Mouse (Mus musculus) limb, embryonic 14.5 days (tissue): ENCODE results near the gene Gng7. TPM values are rescaled to one million over a fixed set of nuclear protein-coding genes. Genes with fewer than 3 reads are reported as not detected.
A peak's percentile ranks its signal among the peaks of the same experiment; 100 is the strongest.

ENCODE experiments used
- ATAC-seq: fragments of 200-750 bp; cut with Nextera tagmentation; 2 replicates; pipeline ENCODE4 v1.8.0; 2017; ENCODE audit warnings: low read depth, moderate number of reproducible peaks, moderate TSS enrichment; ENCODE audit not compliant: low FRiP score
- DNase-seq: peaks from one replicate; pipeline ENCODE4 v3.0.0-alpha.2; 2015; ENCODE audit warnings: low spot score
- H3K27ac ChIP-seq: fragments of 300-500 bp; sonication (generic); replicated peaks from 2 replicates; pipeline ENCODE4 v1.5.1; 2014; ENCODE audit warnings: low read depth, mild to moderate bottlenecking, low read length, moderate library complexity, mixed read lengths
- H3K27me3 ChIP-seq: fragments of 300-500 bp; sonication (generic); 2 replicates; pipeline ENCODE4 v1.6.1; 2014; ENCODE audit warnings: low read length, mixed read lengths; ENCODE audit not compliant: control insufficient read depth, insufficient read depth
- H3K36me3 ChIP-seq: fragments of 300-500 bp; sonication (generic); 2 replicates; pipeline ENCODE4 v1.6.1; 2014; ENCODE audit warnings: mild to moderate bottlenecking, low read length, moderate library complexity, mixed read lengths; ENCODE audit not compliant: control insufficient read depth, insufficient read depth
- H3K4me1 ChIP-seq: fragments of 300-500 bp; sonication (generic); 2 replicates; pipeline ENCODE4 v1.6.1; 2014; ENCODE audit warnings: antibody characterized with exemption, low read length, mixed read lengths; ENCODE audit not compliant: control insufficient read depth, insufficient read depth
- H3K4me2 ChIP-seq: fragments of 300-500 bp; sonication (generic); replicated peaks from 2 replicates; pipeline ENCODE4 v1.6.1; 2014; ENCODE audit warnings: low read depth, mild to moderate bottlenecking, low read length, moderate library complexity; ENCODE audit not compliant: severe bottlenecking
- H3K4me3 ChIP-seq: fragments of 300-500 bp; sonication (generic); replicated peaks from 2 replicates; pipeline ENCODE4 v1.5.1; 2014; ENCODE audit warnings: low read length
- H3K9ac ChIP-seq: fragments of 300-500 bp; sonication (generic); 2 replicates; pipeline ENCODE4 v1.6.1; 2014; ENCODE audit warnings: mild to moderate bottlenecking, low read depth, low read length, moderate library complexity; ENCODE audit not compliant: severe bottlenecking
- H3K9me3 ChIP-seq: fragments of 300-500 bp; sonication (generic); 2 replicates; pipeline ENCODE4 v1.6.1; 2016; ENCODE audit warnings: low read length; ENCODE audit not compliant: control insufficient read depth
- POLR2A ChIP-seq: fragments of 200-500 bp; IDR thresholded peaks from 2 replicates; pipeline ENCODE4 v1.8.0; 2012; ENCODE audit warnings: inconsistent platforms, mild to moderate bottlenecking, moderate library complexity, borderline replicate concordance; ENCODE audit not compliant: insufficient read depth, insufficient read length; ENCODE audit errors: extremely low read depth
- WGBS: fragments of 180-500 bp; shearing (Covaris S2); extraction: QIAGEN DNeasy Blood & Tissue Kit; methylation state at CpG from one replicate; pipeline ENCODE4 v1.1.7; 2014; 5-methylcytosine and 5-hydroxymethylcytosine counted together
- polyA plus RNA-seq, 2 experiments: library from polyadenylated mRNA; depleted of rRNA in 1 of 2; stranded (reverse) in 1 of 2; unstranded in 1 of 2; fragments of >200 nt; fragmentation: Nextera tagmentation in 1 of 2; extraction: Ambion mirVana in 1 of 2; gene quantifications; 2 replicates each; pipeline versions ENCODE4 v1.2.1 to v1.2.3; 2012 to 2014

Gene Gng7
- polyA plus RNA-seq, 2 experiments, result 6.5 to 7.9 TPM

- H3K9ac ChIP-seq, result no peak overlapping the region
- no peaks in the 10 kb centered on the region for H3K36me3 ChIP-seq
- ATAC-seq, result no peak
- no peak overlapping the region for H3K27ac ChIP-seq
- H3K4me1 ChIP-seq, result no peaks in the 10 kb centered on the region
- WGBS, result 83% methylated on average over 7 of the region's 7 CpGs
- H3K9me3 ChIP-seq, result no peaks in the 10 kb centered on the region
- H3K4me3 ChIP-seq, result no peak overlapping the region
- no peak overlapping the region for H3K4me2 ChIP-seq
- no peak for TF ChIP-seq POLR2A
- H3K27me3 ChIP-seq, result no peaks in the 10 kb centered on the region
- DNase-seq, result no peak
These were observed 8.6 kb downstream of the Gng7 start for GRCm38 (mm10) chr10:81006005-81006677.

- no peaks in the 10 kb centered on the region; the same call in 1 of the 2 replicates for H3K27me3 ChIP-seq
- peaks cover 3% of the 10 kb centered on the region; the same call in 1 of the 2 replicates for H3K4me1 ChIP-seq
- no peak overlapping the region for H3K4me2 ChIP-seq
- H3K4me3 ChIP-seq, result no peak overlapping the region
- H3K27ac ChIP-seq, result no peak overlapping the region
- H3K9me3 ChIP-seq, result no peaks in the 10 kb centered on the region
- TF ChIP-seq POLR2A, result no peak
- no peaks in the 10 kb centered on the region for H3K36me3 ChIP-seq
- DNase-seq (no peak), ATAC-seq (no peak)
- WGBS, result 65% methylated on average over 10 of the region's 10 CpGs
- no peak overlapping the region for H3K9ac ChIP-seq
These were observed 13.6 kb downstream of the Gng7 start for GRCm38 (mm10) chr10:81001161-81001560.

GRCm38 (mm10) chr10:81000197-81001062 lies 14.3 kb downstream of the Gng7 start:
- ATAC-seq (no peak), DNase-seq (no peak)
- Histone ChIP-seq H3K27ac (no peak overlapping the region), H3K9ac (no peak overlapping the region), H3K4me1 (peaks cover 3% of the 10 kb centered on the region; the same call in 1 of the 2 replicates), H3K36me3 (no peaks in the 10 kb centered on the region), H3K9me3 (no peaks in the 10 kb centered on the region), H3K27me3 (no peaks in the 10 kb centered on the region; the same call in 1 of the 2 replicates), H3K4me3 (no peak overlapping the region), H3K4me2 (no peak overlapping the region)
- 43% methylated on average over 28 of the region's 28 CpGs for WGBS
- TF ChIP-seq POLR2A, result no peak

- 31% methylated on average over 37 of the region's 37 CpGs for WGBS
- H3K4me3 ChIP-seq, result no peak overlapping the region
- peaks cover 3% of the 10 kb centered on the region; the same call in 1 of the 2 replicates for H3K4me1 ChIP-seq
- ATAC-seq (peak; percentile 84), DNase-seq (peak; percentile 74)
- H3K9ac ChIP-seq, result no peak overlapping the region
- H3K9me3 ChIP-seq, result no peaks in the 10 kb centered on the region
- peak overlapping the region; percentile 34; the same call in 1 of the 2 replicates for H3K4me2 ChIP-seq
- no peak overlapping the region for H3K27ac ChIP-seq
- no peak for TF ChIP-seq POLR2A
- H3K36me3 ChIP-seq, result no peaks in the 10 kb centered on the region
- no peaks in the 10 kb centered on the region; the same call in 1 of the 2 replicates for H3K27me3 ChIP-seq
These were observed 15.2 kb downstream of the Gng7 start for GRCm38 (mm10) chr10:80999362-81000196.

- 15% methylated on average over 12 of the region's 12 CpGs for WGBS
- no peak for ATAC-seq
- Histone ChIP-seq H3K4me1 (peaks cover 3% of the 10 kb centered on the region; the same call in 1 of the 2 replicates), H3K27me3 (no peaks in the 10 kb centered on the region; the same call in 1 of the 2 replicates), H3K9me3 (no peaks in the 10 kb centered on the region), H3K36me3 (no peaks in the 10 kb centered on the region), H3K4me3 (no peak overlapping the region), H3K4me2 (no peak overlapping the region), H3K27ac (no peak overlapping the region), H3K9ac (no peak overlapping the region)
- DNase-seq, result peak; percentile 28
- no peak for TF ChIP-seq POLR2A
These were observed 16.0 kb downstream of the Gng7 start for GRCm38 (mm10) chr10:80998778-80999177.
